Mouse (Mus musculus) cerebellum, adult 18-20 months (tissue): ENCODE measurements around the gene Cldn14.

Experiments
- DNase-seq, 2 experiments: peaks; one replicate each; pipeline ENCODE4 v3.0.0; 2021

Cldn14 gene

GRCm38 (mm10) chr16:93942796-93943502, 65.7 kb downstream of the Cldn14 start:
- DNase-seq, result no peak

GRCm38 (mm10) chr16:93941781-93942567, 66.7 kb downstream of the Cldn14 start:
- DNase-seq, result no peak

GRCm38 (mm10) chr16:93939961-93940360, 68.7 kb downstream of the Cldn14 start:
- DNase-seq, result no peak

- peak; percentile 58 to 72 for DNase-seq
Measured at GRCm38 (mm10) chr16:93938400-93938846, 70.2 kb downstream of the Cldn14 start.

GRCm38 (mm10) chr16:93935009-93935408, 73.6 kb downstream of the Cldn14 start:
- no peak for DNase-seq

GRCm38 (mm10) chr16:93934588-93934987, 74.0 kb downstream of the Cldn14 start:
- DNase-seq, result no peak

GRCm38 (mm10) chr16:93932185-93933168, 76.2 kb downstream of the Cldn14 start:
- DNase-seq, result no peak

- DNase-seq, result no peak
Measured at GRCm38 (mm10) chr16:93929370-93930032, 79.1 kb downstream of the Cldn14 start.

GRCm38 (mm10) chr16:93925684-93926247, 82.9 kb downstream of the Cldn14 start:
- no peak for DNase-seq

- no peak for DNase-seq
Measured at GRCm38 (mm10) chr16:93923788-93924187, 84.8 kb downstream of the Cldn14 start.

- no peak for DNase-seq
Measured at GRCm38 (mm10) chr16:93922835-93923389, 85.7 kb downstream of the Cldn14 start.

- DNase-seq, result no peak
Measured at GRCm38 (mm10) chr16:93920673-93921072, 88.0 kb downstream of the Cldn14 start.

GRCm38 (mm10) chr16:93919189-93919588, 89.4 kb downstream of the Cldn14 start:
- DNase-seq, result no peak

- DNase-seq, result no peak
Measured at GRCm38 (mm10) chr16:93918679-93919060, 90.0 kb downstream of the Cldn14 start.

- DNase-seq, result peak; percentile 74 to 82
Measured at GRCm38 (mm10) chr16:93917712-93918678, 90.6 kb downstream of the Cldn14 start.

- DNase-seq, result no peak
Measured at GRCm38 (mm10) chr16:93915338-93915849, 93.2 kb downstream of the Cldn14 start.

- no peak for DNase-seq
Measured at GRCm38 (mm10) chr16:93913881-93914576, 94.6 kb downstream of the Cldn14 start.

GRCm38 (mm10) chr16:93912808-93913207, 95.8 kb downstream of the Cldn14 start:
- DNase-seq, result no peak

- no peak for DNase-seq
Measured at GRCm38 (mm10) chr16:93912158-93912557, 96.5 kb downstream of the Cldn14 start.
